Mouse (Mus musculus) spleen, adult 2 months (tissue): ENCODE results near the gene Snorc.

Experiments
- CTCF ChIP-seq: fragments of 200-500 bp; IDR thresholded peaks from 2 replicates; pipeline ENCODE4 v1.5.1; 2011; ENCODE audit warnings: mild to moderate bottlenecking, inconsistent platforms; ENCODE audit not compliant: insufficient read depth, insufficient read length, insufficient replicate concordance; ENCODE audit errors: extremely low read depth
- POLR2A ChIP-seq: fragments of 200-500 bp; IDR thresholded peaks from 2 replicates; pipeline ENCODE4 v1.6.1; 2011; ENCODE audit warnings: low read depth, low read length, inconsistent platforms

DNA sequence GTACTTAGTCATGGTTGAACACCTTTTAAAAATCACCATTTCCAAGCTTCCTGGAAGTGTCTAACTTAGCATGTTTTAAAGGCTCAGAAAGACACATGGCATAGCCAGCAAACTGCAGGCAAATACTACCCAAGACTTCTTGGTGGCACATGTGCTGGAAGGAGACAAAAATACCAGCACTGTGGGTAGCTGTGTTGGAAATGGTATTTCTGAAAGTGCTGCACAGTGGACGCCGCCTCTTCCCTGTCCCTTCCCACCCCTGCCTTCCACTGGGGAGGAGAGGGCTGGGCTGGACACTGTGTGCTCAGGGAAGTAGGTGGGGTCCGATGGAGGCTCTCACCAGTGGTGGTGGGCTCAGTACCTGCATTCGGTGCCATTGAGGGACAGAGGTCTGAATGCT lies 35.5 kb downstream of the Snorc start:
- TF ChIP-seq CTCF (no peak), POLR2A (no peak)
